Mouse (Mus musculus) megakaryocyte, embryonic 14.5 days (primary cell): Measurements from ENCODE around the gene Cyb5d1.

Source experiments
- FLI1 ChIP-seq: IDR thresholded peaks from 2 replicates; pipeline ENCODE4 v1.6.1; 2012; ENCODE audit warnings: low read length, inconsistent platforms, mixed read lengths
- GATA1 ChIP-seq: IDR thresholded peaks from 3 replicates; pipeline ENCODE4 v1.6.1; 2012; ENCODE audit warnings: mixed read lengths, low read length, inconsistent platforms, borderline replicate concordance

DNA sequence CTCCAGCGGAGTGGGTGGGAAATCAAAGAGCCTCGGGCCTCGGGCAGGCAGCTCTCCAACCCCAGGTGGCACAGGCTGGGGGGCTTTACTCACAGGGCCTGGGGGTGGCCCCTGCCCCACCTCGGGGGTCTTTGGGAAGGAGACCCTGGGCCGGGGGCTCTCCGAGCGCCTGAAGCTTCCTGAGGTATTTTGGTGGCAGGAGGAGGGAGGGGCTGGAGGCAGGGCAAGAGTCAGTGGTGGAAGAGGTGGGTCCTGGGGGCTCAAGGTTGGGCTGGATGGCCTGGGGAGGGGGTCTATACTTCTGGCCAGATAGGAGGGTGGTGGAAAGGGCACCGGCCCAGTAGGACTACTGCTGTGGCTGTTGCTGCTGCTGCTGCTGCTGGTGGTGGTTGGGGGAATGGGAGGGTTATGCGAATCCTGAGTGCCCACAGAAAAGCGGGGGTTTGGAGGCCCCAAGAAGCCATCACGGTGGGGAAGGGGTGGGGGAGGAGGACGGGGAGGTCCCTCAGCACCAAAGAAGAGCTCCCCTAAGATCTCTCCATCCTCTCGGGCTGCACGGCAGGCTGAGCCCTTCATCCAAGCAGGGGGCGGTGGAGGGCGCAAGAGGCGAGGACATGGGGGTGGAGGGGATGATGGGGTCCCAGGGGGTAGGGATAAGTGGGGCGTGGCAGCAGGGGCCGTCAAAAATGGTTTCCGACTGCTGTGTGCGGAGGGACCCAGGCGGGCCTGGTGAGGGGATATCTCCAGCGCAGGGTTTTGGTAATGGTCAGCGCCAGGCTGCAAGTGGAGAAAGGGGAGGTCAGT lies 10.2 kb upstream of the Cyb5d1 start:
- no peak for TF ChIP-seq GATA1
- TF ChIP-seq FLI1, result no peak
